Comparison of ENCODE assay signal across 9 mouse cellular contexts in genomic region chr8:87349781-87350181, GRCm38 (mm10).
A peak's percentile ranks its signal among the peaks of the same experiment; 100 is the strongest.
DNase-seq lines count a peak whose midpoint lies in the region; ATAC-seq lines count a peak whose summit lies in the region.
"Had no signal": no experiment of that assay in that cellular context is flagged by ENCODE, and none has a peak within 500 bp of the region (broad histone marks: within the 10 kb centered on the region; RNA-seq: fewer than 3 reads in every experiment).

No protein-coding gene starts in this region.

- no peak overlapping the region for H3K27ac ChIP-seq in lung, embryonic 16.5 days (ENCODE audit: low read length)
- no peak overlapping the region for H3K27ac ChIP-seq in neural tube, embryonic 11.5 days (ENCODE audit: low read depth, low read length)
- H3K27ac ChIP-seq: macrophage had no signal

- DNase-seq in frontal cortex, postnatal 25 days (ENCODE audit: low spot score in 2 of 2): no peak
- DNase-seq in lung, adult 18-20 months: no peak
- peak; percentile 74 to 75 for DNase-seq in cerebellum, postnatal 25 days
- DNase-seq in neural tube, embryonic 11.5 days (ENCODE audit: low spot score): peak; percentile 15
- no peak for DNase-seq in thymus, postnatal 36 days

- WGBS in lung, embryonic 16.5 days: 43% methylated on average over 4 of the region's 4 CpGs
- WGBS in neural tube, embryonic 11.5 days: 59% methylated on average over 4 of the region's 4 CpGs

- no peaks in the 10 kb centered on the region for H3K9me3 ChIP-seq in lung, embryonic 16.5 days (ENCODE audit: control insufficient read depth, low read length)
- H3K9me3 ChIP-seq in neural tube, embryonic 11.5 days (ENCODE audit: control insufficient read depth, low read length): no peaks in the 10 kb centered on the region

- H3K4me1 ChIP-seq in lung, embryonic 16.5 days (replicated peaks; ENCODE audit: control insufficient read depth, insufficient read depth, low read length): no peaks in the 10 kb centered on the region
- H3K4me1 ChIP-seq in neural tube, embryonic 11.5 days (ENCODE audit: control insufficient read depth, insufficient read depth, low read length): no peaks in the 10 kb centered on the region

- no peaks in the 10 kb centered on the region for H3K27me3 ChIP-seq in lung, embryonic 16.5 days (ENCODE audit: control insufficient read depth, insufficient read depth, low read depth, low read length)
- no peaks in the 10 kb centered on the region for H3K27me3 ChIP-seq in neural tube, embryonic 11.5 days (ENCODE audit: control insufficient read depth, insufficient read depth, low read length)

- H3K36me3 ChIP-seq in lung, embryonic 16.5 days (ENCODE audit: control insufficient read depth, insufficient read depth, low read length): no peaks in the 10 kb centered on the region
- H3K36me3 ChIP-seq in neural tube, embryonic 11.5 days (ENCODE audit: control insufficient read depth, insufficient read depth, low read length): no peaks in the 10 kb centered on the region

- H3K4me2 ChIP-seq in lung, embryonic 16.5 days (ENCODE audit: low read depth, low read length): no peak overlapping the region
- H3K4me2 ChIP-seq in neural tube, embryonic 11.5 days (ENCODE audit: low read depth): no peak overlapping the region

- no peak overlapping the region for H3K9ac ChIP-seq in lung, embryonic 16.5 days (ENCODE audit: low read length)
- H3K9ac ChIP-seq in neural tube, embryonic 11.5 days (ENCODE audit: low read length): no peak overlapping the region

- no peak overlapping the region for H3K4me3 ChIP-seq in lung, embryonic 16.5 days (ENCODE audit: low read length)
- H3K4me3 ChIP-seq in neural tube, embryonic 11.5 days (ENCODE audit: low read depth, low read length): no peak overlapping the region

- ATAC-seq in frontal cortex, adult (ENCODE audit: low TSS enrichment): peak; percentile 20; the same call in 1 of the 2 replicates
- ATAC-seq in lung, embryonic 16.5 days (ENCODE audit: low read depth): peak; percentile 34; the same call in 1 of the 2 replicates
- ATAC-seq in neural tube, embryonic 11.5 days (ENCODE audit: insufficient read depth, low FRiP score, low TSS enrichment): no peak
- ATAC-seq in megakaryocyte, adult 5-6 weeks (ENCODE audit: poor library complexity, severe bottlenecking): no peak

Comparison
In these comparisons a context has a peak if more than half of its experiments do, and no peak if none do; other contexts are left out.
1. ATAC-seq: peak in frontal cortex, adult (single experiment) and lung, embryonic 16.5 days (single experiment); none in neural tube, embryonic 11.5 days (single experiment) and megakaryocyte, adult 5-6 weeks (single experiment).
2. DNase-seq: peak in cerebellum, postnatal 25 days (2 of 2) and neural tube, embryonic 11.5 days (single experiment); none in frontal cortex, postnatal 25 days (0 of 2), lung, adult 18-20 months (0 of 2) and thymus, postnatal 36 days (0 of 2).